Mouse (Mus musculus) kidney, adult 9 months (tissue): Measurements from ENCODE around the gene Map7d1.

ENCODE experiments used
- DNase-seq: peaks from one replicate; pipeline ENCODE4 v3.0.0; 2022

Gene Map7d1

GRCm38 (mm10) chr4:126256131-126256791 is at the start of gene Map7d1:
TSS of gene Map7d1 (minus strand) at chr4:126256343.
- peak; percentile 87 for DNase-seq

- no peak for DNase-seq
Observed at GRCm38 (mm10) chr4:126305428-126305827, 49.3 kb upstream of the Map7d1 start.

GRCm38 (mm10) chr4:126303877-126304276 is 47.7 kb upstream of the Map7d1 start:
- no peak for DNase-seq

- DNase-seq: no peak
Observed at GRCm38 (mm10) chr4:126301584-126302309, 45.6 kb upstream of the Map7d1 start.

- no peak for DNase-seq
Observed at GRCm38 (mm10) chr4:126300916-126301583, 44.9 kb upstream of the Map7d1 start.

GRCm38 (mm10) chr4:126296617-126297101 is 40.5 kb upstream of the Map7d1 start:
- DNase-seq: peak; percentile 50

DNA sequence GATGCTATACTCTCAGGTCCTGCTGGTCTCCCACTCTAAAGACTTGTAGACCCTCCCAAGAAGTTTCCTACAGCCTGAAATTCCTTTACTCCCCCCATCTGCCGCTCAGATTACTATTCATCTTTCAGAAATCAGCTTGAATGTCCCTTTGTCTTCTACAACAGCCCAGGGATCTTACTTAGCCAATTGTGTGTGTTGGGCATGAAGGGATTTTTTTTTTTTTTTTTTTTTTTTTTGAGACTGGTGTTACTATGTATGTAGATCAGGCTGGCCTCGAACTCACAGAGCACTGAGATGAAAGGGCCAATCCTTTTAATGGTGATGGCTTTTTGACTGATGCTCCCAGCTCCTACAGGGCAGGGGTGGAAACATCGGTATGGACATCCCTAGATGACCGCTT is 39.8 kb upstream of the Map7d1 start:
- DNase-seq: no peak

DNA sequence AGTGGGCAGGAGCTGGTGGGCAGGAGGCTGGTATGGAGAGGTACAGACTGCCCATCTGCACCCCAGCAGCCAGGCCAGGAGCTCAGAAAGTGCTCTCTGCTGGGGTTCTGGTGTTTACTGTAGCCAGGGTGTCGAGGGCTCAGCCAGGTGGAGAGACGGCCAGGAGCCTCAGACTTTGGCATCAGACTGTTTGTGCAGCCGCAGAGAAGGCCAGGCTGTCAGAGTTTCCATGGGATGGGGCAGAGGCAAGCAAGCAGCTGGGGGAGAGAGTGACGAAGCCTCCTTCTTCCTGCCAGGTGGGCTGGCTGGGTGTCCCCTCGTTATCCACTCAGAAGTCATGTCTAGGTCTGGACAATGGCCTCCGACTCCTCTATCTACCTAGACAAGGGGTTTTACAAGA is 39.0 kb upstream of the Map7d1 start:
- DNase-seq: no peak

DNA sequence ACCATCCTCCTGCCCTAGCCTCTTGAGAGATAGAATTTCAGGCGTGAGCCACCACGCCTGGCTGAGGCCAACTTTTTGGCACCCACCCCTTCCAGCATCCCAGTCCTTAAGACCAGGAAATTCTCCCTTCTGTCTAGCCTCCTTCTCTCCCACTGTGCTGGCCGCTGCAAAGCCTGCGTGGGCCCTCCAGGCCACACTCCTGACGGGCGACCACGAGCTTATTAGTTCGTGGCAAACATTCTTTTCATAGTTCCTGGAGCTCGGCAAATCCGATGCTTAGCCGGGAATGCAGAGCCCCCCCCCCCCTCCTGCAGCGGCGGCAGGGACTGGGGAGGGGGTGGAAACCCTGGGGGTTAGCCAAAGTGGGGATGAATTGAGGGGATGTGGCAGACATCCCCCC is 35.1 kb upstream of the Map7d1 start:
- DNase-seq: no peak

DNA sequence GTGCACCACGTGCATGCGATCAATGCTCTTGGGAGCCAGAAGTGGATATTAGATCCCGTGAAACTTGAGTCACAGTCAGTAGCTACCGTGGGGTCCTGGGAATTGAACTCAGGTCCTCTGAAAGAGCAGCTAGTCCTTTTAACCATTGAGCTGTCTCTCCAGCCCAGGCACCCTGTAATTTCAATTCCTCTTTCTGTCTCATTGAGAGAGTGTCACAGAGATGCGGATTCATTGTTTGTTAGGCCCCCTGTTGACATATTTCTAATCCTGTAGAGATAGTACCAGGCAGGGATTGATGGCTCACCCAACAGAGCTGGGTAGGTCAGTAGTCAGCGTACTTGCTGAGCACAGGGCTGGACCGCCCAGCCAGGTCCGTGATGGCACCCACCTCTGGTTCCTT is 34.2 kb upstream of the Map7d1 start:
- no peak for DNase-seq

DNA sequence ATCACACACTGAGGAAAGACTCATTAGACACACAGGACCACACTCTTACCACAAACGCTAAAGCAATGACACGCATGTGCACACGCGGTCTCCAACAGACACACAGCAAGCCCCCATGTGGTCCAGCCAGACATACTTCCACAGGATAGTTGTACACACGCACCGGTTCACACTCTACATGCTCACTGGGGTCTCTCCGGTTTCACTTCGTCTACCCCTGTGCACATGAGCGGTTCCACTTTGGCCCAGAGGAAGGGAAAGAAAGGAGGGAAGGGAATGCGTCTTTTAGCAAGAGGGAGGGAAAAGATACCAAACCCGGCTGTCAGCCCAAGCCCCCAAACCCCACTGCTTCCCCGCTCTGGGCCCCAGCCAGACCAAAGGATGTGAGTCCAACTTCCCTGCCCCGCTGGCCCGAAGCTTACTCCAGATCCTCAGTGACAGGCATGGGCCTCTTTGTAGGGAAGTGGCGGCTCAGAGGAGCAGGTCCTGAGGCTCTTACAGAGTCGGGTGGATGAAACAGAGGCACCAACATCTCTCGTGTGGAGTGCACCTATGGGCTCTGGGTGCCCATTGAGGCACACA is 32.0 kb upstream of the Map7d1 start:
- no peak for DNase-seq

DNA sequence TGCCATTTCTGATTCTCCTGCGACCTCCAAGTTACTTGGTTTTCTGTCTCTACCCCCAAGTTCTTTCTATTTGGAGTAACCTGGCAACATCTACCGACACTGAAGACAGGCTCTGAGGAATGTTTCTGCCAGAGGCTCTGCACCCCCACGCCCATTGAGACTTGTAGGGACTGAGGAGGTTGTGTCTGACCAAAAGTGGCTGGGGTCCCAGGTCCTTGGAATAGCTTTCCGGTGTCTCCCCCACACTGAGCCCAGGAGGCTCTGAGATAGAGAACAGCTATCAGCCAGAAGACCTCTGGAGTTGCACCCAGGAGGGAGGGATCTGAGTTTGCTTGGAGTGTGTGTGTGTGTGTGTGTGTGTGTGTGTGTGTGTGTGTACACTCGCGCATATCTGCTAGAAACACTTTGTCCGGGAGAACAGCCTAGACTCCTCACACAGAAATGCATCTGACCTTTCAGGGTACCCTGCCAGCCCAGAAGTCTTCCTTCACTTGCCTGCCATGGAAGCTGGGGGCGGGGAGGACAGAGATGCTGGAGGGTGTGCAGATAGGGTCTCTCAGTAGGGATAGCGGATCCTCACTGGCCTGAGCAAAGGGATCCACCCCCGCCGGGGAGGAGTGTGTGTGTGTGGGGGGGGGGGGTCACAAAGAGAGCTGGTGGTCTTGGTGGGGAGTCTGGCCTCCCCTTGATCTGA is 31.3 kb upstream of the Map7d1 start:
- DNase-seq: no peak

DNA sequence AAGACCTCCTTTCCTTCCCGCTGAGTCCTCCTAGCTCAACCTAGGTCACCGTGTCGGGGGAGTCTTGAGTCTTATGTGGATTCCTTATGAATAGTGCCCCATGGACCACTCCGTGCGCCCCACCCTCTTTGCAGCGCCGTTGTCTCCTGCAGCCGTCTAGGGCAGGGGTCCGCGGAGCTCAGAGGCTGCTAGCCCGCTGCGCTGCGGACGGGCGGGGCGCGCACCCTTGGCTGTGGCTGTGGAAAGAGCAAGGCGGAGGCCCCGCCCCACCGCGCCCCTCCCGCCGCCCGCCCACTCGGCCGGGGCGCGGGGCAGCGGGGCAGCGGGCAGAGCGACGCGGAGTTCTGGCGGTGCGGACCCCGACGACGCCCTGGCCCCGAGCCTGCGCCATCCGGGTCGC is 30.3 kb upstream of the Map7d1 start, which contains the start of gene Col8a2:
Gene Col8a2, plus strand, starts transcription at position 302 of the 400 bp plus-strand sequence.
- no peak for DNase-seq

GRCm38 (mm10) chr4:126283582-126283981 is 27.4 kb upstream of the Map7d1 start:
- no peak for DNase-seq

- no peak for DNase-seq
Observed at GRCm38 (mm10) chr4:126281706-126282105, 25.6 kb upstream of the Map7d1 start.

DNA sequence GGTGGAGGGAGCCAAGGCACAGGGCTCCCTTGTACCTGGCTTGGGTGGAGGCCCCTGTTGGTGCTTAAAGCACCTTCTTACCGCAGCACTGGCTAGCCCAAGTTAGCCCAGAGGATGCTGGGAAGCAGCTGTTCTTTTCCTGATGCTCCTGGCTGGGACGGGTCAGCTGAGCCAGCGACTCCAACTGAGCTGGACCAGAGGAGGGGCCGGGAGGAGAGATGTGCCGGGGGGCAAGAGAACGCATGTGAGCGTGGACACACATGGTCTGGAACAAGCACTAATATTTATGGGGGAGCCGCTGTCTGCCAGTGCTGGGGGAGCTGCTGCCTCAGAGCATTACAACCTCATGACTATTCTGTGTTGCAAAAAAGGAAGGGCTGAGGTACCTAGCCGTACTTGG is 22.8 kb upstream of the Map7d1 start:
- no peak for DNase-seq

DNA sequence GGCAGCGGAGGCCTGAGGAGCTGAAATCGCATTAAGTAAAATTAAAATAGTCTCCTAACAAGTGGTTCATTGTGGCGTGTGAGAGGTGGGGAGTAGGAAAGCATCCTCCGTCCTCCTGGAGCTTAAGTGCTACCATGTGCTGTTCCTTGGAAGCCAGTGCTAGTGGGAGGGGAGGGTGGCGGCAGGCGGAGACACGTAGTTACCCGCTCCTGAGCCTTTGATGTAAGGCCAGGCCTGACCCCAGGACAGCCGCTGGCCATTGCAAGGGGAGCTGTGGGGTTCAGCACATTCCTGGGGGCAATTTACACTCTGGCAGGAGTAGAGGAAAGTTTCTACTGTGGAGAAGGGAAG is 22.4 kb upstream of the Map7d1 start:
- no peak for DNase-seq

DNA sequence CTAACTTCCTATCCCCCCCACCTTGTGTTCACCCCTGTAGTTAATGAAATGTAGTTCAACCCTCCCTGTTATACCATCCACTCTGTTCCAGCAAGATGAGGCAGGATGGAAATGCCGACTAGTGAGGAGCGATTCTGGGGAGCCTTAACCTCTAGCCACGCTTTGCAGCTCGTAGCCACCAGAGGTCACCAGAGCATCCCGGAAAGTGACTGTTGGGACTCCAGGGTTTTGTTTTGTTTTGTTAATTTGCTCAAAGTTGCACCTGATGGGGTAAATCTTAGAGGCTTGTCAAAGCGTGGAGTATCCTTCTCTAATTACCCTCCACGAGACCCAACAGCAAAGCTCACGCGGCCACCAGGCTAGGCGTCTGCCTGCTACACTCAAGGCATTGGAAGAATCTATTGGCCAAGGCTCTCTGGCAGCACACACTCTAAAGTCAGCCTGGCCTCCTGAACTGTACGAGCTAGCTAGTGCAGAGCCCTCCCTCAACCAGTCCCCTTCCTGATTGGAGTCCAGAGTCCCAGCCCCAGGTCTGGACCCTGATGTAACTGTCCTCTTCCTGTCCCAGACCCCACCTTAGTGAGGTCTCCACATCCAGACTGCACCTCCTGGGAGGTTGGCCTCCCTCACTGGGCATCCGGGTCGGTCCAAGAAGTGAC is 21.9 kb upstream of the Map7d1 start:
- peak; percentile 47 for DNase-seq

GRCm38 (mm10) chr4:126275681-126276131 is 19.6 kb upstream of the Map7d1 start:
- DNase-seq: no peak

DNA sequence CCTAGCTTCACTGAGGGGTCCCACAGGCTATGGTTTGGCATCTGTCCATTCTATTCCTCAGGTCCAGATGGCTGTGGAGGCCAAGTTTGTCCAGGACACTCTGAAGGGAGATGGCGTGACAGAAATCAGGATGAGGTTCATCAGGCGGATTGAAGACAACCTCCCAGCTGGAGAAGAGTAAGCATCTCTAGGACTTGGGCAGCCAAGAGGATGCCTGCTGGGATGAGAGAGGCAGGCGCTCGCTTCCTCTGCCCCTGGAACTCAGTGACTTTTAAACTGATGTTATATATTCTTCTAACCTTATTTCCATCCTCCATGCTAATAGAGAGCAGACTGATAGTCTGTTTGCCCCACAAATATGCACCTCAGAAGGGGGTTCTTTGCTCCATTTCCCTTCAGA is 18.9 kb upstream of the Map7d1 start:
- DNase-seq: no peak

GRCm38 (mm10) chr4:126273753-126274152 is 17.6 kb upstream of the Map7d1 start:
- DNase-seq: no peak

- DNase-seq: no peak
Observed at GRCm38 (mm10) chr4:126269292-126269691, 13.1 kb upstream of the Map7d1 start.
